Mouse (Mus musculus): ENCODE measurements around the gene Syt12. TPM values are rescaled to one million over a fixed set of nuclear protein-coding genes. Genes with fewer than 3 reads are reported as not detected.

Syt12 gene
- total and polyA plus RNA-seq, 3 experiments: 0.11 TPM; not detected in 2

DNA sequence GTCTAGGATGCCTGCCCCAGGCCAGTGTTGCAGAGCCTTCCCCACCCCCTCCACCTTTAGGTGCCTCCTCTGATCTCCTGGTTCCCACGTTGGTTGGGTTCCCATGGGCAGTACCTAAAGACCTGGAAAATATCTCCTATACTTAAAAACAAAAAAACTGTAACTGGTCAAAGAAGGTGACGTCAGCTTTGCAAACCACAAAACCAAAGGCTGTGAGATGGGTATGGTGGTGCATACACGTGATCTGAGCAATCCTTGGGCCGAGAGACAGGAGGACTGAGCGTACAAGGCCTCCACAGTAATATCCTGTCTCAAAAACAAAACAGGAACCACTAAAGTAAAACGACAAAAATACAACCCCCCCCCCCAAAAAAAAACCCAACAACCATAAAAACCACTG is 39.4 kb downstream of the Syt12 start:
- no peak for ATAC-seq (ENCODE audit: extremely low read depth, insufficient number of reproducible peaks, low FRiP score, poor library complexity, severe bottlenecking)
- no peaks in the 10 kb centered on the region for H3K9me3 ChIP-seq (replicated peaks)
- H3K27me3 ChIP-seq (ENCODE audit: insufficient read depth, low read length): peaks cover 26% of the 10 kb centered on the region
- H3K4me1 ChIP-seq (ENCODE audit: insufficient read depth, low read depth, low read length): peaks cover 50% of the 10 kb centered on the region
- DNase-seq (ENCODE audit: low spot score): no peak
- H3K36me3 ChIP-seq (replicated peaks): no peaks in the 10 kb centered on the region
- H3K4me3 ChIP-seq (ENCODE audit: low read depth, low read length): no peak overlapping the region
- TF ChIP-seq POLR2AphosphoS5 (IDR thresholded peaks at IDR 0.05; ENCODE audit: insufficient replicate concordance, low read depth, low read length) (no peak), GATA1 (IDR thresholded peaks at IDR 0.05; ENCODE audit: borderline replicate concordance, low read length) (no peak), GATA2 (IDR thresholded peaks at IDR 0.05; ENCODE audit: borderline replicate concordance, low read depth, low read length) (no peak), CTCF (IDR thresholded peaks at IDR 0.05; ENCODE audit: low read depth, low read length) (no peak), TAL1 (conservative IDR thresholded peaks at IDR 0.05; ENCODE audit: low read depth, low read length) (no peak)

DNA sequence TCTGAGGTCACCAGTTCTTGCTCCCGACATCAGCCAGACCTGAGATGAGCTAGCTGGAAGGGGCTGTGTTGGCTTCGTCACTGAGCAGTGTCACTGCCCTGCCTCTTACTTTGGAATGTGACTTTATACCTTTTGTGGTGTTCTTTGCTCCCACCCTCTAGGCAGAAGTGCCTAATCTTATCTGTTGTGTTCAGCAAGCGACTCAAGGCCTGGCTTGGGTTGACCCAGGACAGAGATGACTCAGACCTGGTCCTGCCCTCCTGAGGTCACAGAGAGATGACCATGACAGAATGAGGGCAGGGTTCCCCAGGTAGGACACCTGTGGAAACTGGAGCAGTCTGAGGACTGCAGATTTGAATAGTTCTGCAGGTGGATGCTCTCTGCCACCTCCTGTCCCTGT is 41.0 kb downstream of the Syt12 start:
- TF ChIP-seq TAL1 (conservative IDR thresholded peaks at IDR 0.05; ENCODE audit: low read depth, low read length) (no peak), GATA1 (IDR thresholded peaks at IDR 0.05; ENCODE audit: borderline replicate concordance, low read length) (no peak), GATA2 (IDR thresholded peaks at IDR 0.05; ENCODE audit: borderline replicate concordance, low read depth, low read length) (no peak), POLR2AphosphoS5 (IDR thresholded peaks at IDR 0.05; ENCODE audit: insufficient replicate concordance, low read depth, low read length) (no peak), CTCF (IDR thresholded peaks at IDR 0.05; ENCODE audit: low read depth, low read length) (no peak)
- Histone ChIP-seq H3K27me3 (ENCODE audit: insufficient read depth, low read length) (peaks cover 33% of the 10 kb centered on the region), H3K4me3 (ENCODE audit: low read depth, low read length) (no peak overlapping the region), H3K4me1 (ENCODE audit: insufficient read depth, low read depth, low read length) (peaks cover 38% of the 10 kb centered on the region), H3K36me3 (replicated peaks) (no peaks in the 10 kb centered on the region), H3K9me3 (replicated peaks) (no peaks in the 10 kb centered on the region)
- DNase-seq (ENCODE audit: low spot score) (no peak), ATAC-seq (ENCODE audit: extremely low read depth, insufficient number of reproducible peaks, low FRiP score, poor library complexity, severe bottlenecking) (no peak)

DNA sequence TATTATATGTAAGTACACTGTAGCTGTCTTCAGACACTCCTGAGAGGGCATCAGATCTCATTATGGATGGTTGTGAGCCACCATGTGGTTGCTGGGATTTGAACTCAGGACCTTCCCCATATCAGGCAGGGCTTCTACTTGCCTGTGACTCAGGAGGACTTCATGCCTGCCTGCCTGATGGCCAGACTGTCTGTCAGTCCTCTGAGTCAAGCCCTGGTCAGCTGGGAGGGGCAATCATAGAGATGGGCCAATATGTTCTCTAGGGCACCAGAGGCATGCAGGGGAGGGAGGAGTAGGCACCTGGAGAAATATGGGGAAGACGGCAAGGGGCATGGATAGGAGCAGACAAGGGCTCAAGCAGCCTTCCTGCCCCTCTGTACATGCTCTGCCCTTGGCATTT is 42.2 kb downstream of the Syt12 start:
- Histone ChIP-seq H3K9me3 (replicated peaks) (no peaks in the 10 kb centered on the region), H3K4me1 (ENCODE audit: insufficient read depth, low read depth, low read length) (peaks cover 25% of the 10 kb centered on the region), H3K36me3 (replicated peaks) (no peaks in the 10 kb centered on the region), H3K4me3 (ENCODE audit: low read depth, low read length) (no peak overlapping the region), H3K27me3 (ENCODE audit: insufficient read depth, low read length) (peaks cover 31% of the 10 kb centered on the region)
- DNase-seq (ENCODE audit: low spot score): no peak
- ATAC-seq (ENCODE audit: extremely low read depth, insufficient number of reproducible peaks, low FRiP score, poor library complexity, severe bottlenecking): no peak
- TF ChIP-seq TAL1 (conservative IDR thresholded peaks at IDR 0.05; ENCODE audit: low read depth, low read length) (no peak), CTCF (IDR thresholded peaks at IDR 0.05; ENCODE audit: low read depth, low read length) (no peak), POLR2AphosphoS5 (IDR thresholded peaks at IDR 0.05; ENCODE audit: insufficient replicate concordance, low read depth, low read length) (no peak), GATA1 (IDR thresholded peaks at IDR 0.05; ENCODE audit: borderline replicate concordance, low read length) (no peak), GATA2 (IDR thresholded peaks at IDR 0.05; ENCODE audit: borderline replicate concordance, low read depth, low read length) (no peak)

DNA sequence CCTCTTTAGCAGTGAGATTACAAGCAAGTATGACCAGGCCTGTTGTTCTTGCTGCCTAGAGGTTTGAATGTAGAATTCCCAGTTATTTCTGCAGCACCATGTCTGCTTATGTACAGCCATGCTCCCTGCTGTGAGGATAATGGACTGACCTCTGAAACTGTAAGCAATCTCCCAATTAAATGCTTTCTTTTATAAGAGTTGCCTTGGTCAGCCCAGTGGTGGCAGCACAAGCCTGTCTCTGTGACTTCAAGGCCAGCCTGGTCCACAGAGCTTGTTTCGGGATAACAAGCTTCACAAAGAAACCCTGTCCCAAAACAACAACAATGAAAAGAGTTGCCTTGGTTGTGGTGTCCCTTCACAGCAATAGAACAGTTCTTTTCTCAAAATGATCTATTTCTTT is 43.5 kb downstream of the Syt12 start:
- DNase-seq (ENCODE audit: low spot score): no peak
- H3K9me3 ChIP-seq (replicated peaks): no peaks in the 10 kb centered on the region
- H3K36me3 ChIP-seq (replicated peaks): no peaks in the 10 kb centered on the region
- H3K4me1 ChIP-seq (ENCODE audit: insufficient read depth, low read depth, low read length): peaks cover 13% of the 10 kb centered on the region
- H3K4me3 ChIP-seq (ENCODE audit: low read depth, low read length): no peak overlapping the region
- H3K27me3 ChIP-seq (ENCODE audit: insufficient read depth, low read length): peaks cover 29% of the 10 kb centered on the region
- TF ChIP-seq TAL1 (conservative IDR thresholded peaks at IDR 0.05; ENCODE audit: low read depth, low read length): no peak
- TF ChIP-seq GATA2 (IDR thresholded peaks at IDR 0.05; ENCODE audit: borderline replicate concordance, low read depth, low read length): no peak
- TF ChIP-seq POLR2AphosphoS5 (IDR thresholded peaks at IDR 0.05; ENCODE audit: insufficient replicate concordance, low read depth, low read length): no peak
- no peak for TF ChIP-seq GATA1 (IDR thresholded peaks at IDR 0.05; ENCODE audit: borderline replicate concordance, low read length)
- TF ChIP-seq CTCF (IDR thresholded peaks at IDR 0.05; ENCODE audit: low read depth, low read length): no peak
- ATAC-seq (ENCODE audit: extremely low read depth, insufficient number of reproducible peaks, low FRiP score, poor library complexity, severe bottlenecking): no peak

DNA sequence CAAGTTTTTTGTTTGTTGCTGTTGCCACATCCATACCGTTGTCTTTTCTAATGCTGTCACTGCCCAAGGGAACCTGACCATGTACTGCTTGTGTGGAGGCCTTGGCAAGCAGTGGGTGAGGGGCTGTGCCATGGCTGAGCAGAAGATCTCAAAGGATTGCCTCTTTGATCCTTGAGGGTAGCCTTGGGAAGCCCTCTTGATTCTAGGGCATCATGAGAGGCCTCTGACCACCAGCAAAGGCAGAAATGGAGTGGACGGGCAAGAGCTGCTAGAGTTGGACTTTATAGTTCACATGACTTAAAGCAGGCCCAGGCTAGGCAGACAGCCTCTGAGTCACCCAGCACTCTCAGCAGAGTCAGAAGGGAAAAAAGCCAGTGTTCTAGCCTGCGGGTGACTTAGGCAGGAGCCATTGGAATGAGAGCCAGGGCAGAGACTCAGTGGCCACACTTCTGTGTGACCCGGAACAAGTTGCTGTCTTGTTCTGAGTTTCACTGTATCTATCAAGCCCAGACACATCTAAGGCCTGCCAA is 47.1 kb downstream of the Syt12 start:
- no peaks in the 10 kb centered on the region; the same call in 1 of the 2 replicates for H3K4me1 ChIP-seq (ENCODE audit: insufficient read depth, low read depth, low read length)
- H3K9me3 ChIP-seq (replicated peaks): no peaks in the 10 kb centered on the region
- TF ChIP-seq GATA1 (IDR thresholded peaks at IDR 0.05; ENCODE audit: borderline replicate concordance, low read length): no peak
- no peak for TF ChIP-seq CTCF (IDR thresholded peaks at IDR 0.05; ENCODE audit: low read depth, low read length)
- TF ChIP-seq TAL1 (conservative IDR thresholded peaks at IDR 0.05; ENCODE audit: low read depth, low read length): no peak
- no peak for TF ChIP-seq GATA2 (IDR thresholded peaks at IDR 0.05; ENCODE audit: borderline replicate concordance, low read depth, low read length)
- no peak for TF ChIP-seq POLR2AphosphoS5 (IDR thresholded peaks at IDR 0.05; ENCODE audit: insufficient replicate concordance, low read depth, low read length)
- ATAC-seq (ENCODE audit: extremely low read depth, insufficient number of reproducible peaks, low FRiP score, poor library complexity, severe bottlenecking) (no peak), DNase-seq (ENCODE audit: low spot score) (no peak)
- no peak overlapping the region for H3K4me3 ChIP-seq (ENCODE audit: low read depth, low read length)
- no peaks in the 10 kb centered on the region for H3K36me3 ChIP-seq (replicated peaks)
- peaks cover 27% of the 10 kb centered on the region for H3K27me3 ChIP-seq (ENCODE audit: insufficient read depth, low read length)

DNA sequence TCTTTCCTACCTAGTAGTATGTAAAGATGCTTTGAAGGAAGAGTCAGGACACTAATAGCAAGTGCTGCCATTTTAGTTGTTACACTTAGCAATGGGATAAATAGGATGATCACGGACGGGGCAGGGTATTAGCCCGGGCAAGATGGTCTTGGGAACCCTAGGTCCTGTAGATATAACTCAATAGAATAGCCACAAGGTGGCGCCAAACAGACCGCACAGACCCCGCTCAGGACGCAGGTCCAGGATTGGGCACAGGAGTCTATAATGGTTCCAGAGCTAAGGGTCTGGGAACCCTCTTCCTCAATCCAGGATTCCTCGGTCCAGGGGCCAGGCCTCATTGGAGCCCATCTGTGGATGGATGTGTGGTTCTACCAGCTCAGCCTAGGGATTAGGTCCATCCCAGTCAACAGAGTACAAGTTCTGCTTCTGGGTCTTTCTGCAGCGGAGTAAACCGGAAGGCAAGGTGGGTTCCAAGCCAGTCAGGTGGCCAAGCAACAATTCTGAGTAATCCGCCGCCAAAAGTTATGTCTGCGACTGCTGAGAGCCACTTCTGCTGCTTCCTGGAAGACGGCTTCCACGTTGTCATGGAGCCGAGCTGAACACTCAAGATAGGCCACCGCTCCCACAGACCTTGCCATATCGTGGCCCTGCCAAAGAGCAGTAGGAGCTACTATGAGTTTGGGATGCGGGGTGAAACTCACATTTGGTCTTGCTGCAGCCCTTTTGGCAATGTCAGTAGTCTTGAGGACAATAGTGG is 51.5 kb downstream of the Syt12 start:
- Histone ChIP-seq H3K4me3 (ENCODE audit: low read depth, low read length) (no peak overlapping the region), H3K36me3 (replicated peaks) (no peaks in the 10 kb centered on the region), H3K9me3 (replicated peaks) (no peaks in the 10 kb centered on the region), H3K4me1 (ENCODE audit: insufficient read depth, low read depth, low read length) (no peaks in the 10 kb centered on the region), H3K27me3 (ENCODE audit: insufficient read depth, low read length) (peaks cover 27% of the 10 kb centered on the region)
- DNase-seq (ENCODE audit: low spot score): no peak
- no peak for ATAC-seq (ENCODE audit: extremely low read depth, insufficient number of reproducible peaks, low FRiP score, poor library complexity, severe bottlenecking)
- TF ChIP-seq CTCF (IDR thresholded peaks at IDR 0.05; ENCODE audit: low read depth, low read length): no peak
- TF ChIP-seq GATA2 (IDR thresholded peaks at IDR 0.05; ENCODE audit: borderline replicate concordance, low read depth, low read length): no peak
- TF ChIP-seq TAL1 (conservative IDR thresholded peaks at IDR 0.05; ENCODE audit: low read depth, low read length): no peak
- TF ChIP-seq GATA1 (IDR thresholded peaks at IDR 0.05; ENCODE audit: borderline replicate concordance, low read length): no peak
- no peak for TF ChIP-seq POLR2AphosphoS5 (IDR thresholded peaks at IDR 0.05; ENCODE audit: insufficient replicate concordance, low read depth, low read length)

Measured in G1E (cell line).